ENCODE assay signal across 8 mouse cellular contexts in the genomic region with DNA sequence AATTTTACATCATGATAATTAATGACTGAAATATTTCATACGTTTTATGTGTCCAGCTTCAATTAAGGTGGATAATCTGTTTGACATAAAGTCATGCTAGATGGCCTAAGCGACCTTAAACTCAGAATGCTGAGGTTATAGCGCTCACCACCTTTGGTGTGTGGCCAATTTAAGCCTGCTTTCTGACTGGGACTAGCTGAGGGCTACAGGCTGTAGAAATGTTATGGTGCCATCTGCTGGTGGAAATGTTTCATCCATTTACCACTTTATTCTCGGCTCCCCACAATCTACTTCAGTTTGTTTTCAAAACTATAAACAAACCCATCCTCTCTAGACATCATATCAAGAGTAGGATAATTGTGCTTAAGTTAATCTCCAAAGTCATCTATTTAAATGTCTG. TPM values are rescaled to one million over a fixed set of nuclear protein-coding genes. Genes with fewer than 3 reads are reported as not detected.
A peak's percentile ranks its signal among the peaks of the same experiment; 100 is the strongest.
DNase-seq lines count a peak whose midpoint lies in the region; ATAC-seq and TF ChIP-seq lines count a peak whose summit lies in the region.

No protein-coding gene starts in this region.

- ATAC-seq in frontal cortex, adult (ENCODE audit: low TSS enrichment), result peak; percentile 44; the same call in 1 of the 2 replicates
- ATAC-seq in stomach, postnatal 0 days (ENCODE audit: low FRiP score, low TSS enrichment), result peak; percentile 49; the same call in 1 of the 2 replicates

- WGBS in thymus, adult 2 months, result 9% methylated on average over 4 of the region's 4 CpGs
- WGBS in stomach, postnatal 0 days, result 3% methylated on average over 4 of the region's 4 CpGs

- no peak for TF ChIP-seq CTCF in thymus, adult 2 months (IDR thresholded peaks at IDR 0.05; ENCODE audit: borderline replicate concordance, control insufficient read depth, extremely low read depth, insufficient read depth, low read length, poor library complexity)
- peak; percentile 62 for TF ChIP-seq CTCF in cortical plate, adult 2 months (IDR thresholded peaks at IDR 0.05; ENCODE audit: extremely low read depth, insufficient read depth, low read length)
- TF ChIP-seq CTCF in stomach, postnatal 0 days (IDR thresholded peaks at IDR 0.05; ENCODE audit: low read depth), result peak; percentile 87

- H3K27me3 ChIP-seq in thymus, adult 2 months (ENCODE audit: control insufficient read depth, insufficient read depth, low read length), result no peaks in the 10 kb centered on the region
- no peaks in the 10 kb centered on the region for H3K27me3 ChIP-seq in stomach, postnatal 0 days (ENCODE audit: control insufficient read depth, insufficient read depth, low read length)

- H3K4me1 ChIP-seq in thymus, adult 2 months (replicated peaks; ENCODE audit: control insufficient read depth, insufficient read depth, low read length), result no peaks in the 10 kb centered on the region
- no peaks in the 10 kb centered on the region for H3K4me1 ChIP-seq in cortical plate, adult 2 months (ENCODE audit: control insufficient read depth, insufficient read depth, low read length)
- H3K4me1 ChIP-seq in stomach, postnatal 0 days (replicated peaks; ENCODE audit: control insufficient read depth, insufficient read depth), result no peaks in the 10 kb centered on the region

- no peaks in the 10 kb centered on the region for H3K9me3 ChIP-seq in stomach, postnatal 0 days (ENCODE audit: control insufficient read depth, low read length)

- no peak overlapping the region for H3K27ac ChIP-seq in thymus, adult 2 months (ENCODE audit: control insufficient read depth, insufficient read depth, low read length)
- H3K27ac ChIP-seq in cortical plate, adult 2 months (ENCODE audit: insufficient read depth, low read length), result no peak overlapping the region
- no peak overlapping the region for H3K27ac ChIP-seq in stomach, postnatal 0 days (replicated peaks)

- no peak overlapping the region for H3K4me3 ChIP-seq in thymus, adult 2 months (ENCODE audit: control insufficient read depth, insufficient read depth, low read length)
- H3K4me3 ChIP-seq in cortical plate, adult 2 months (ENCODE audit: insufficient read depth, low read length), result no peak overlapping the region
- H3K4me3 ChIP-seq in stomach, postnatal 0 days (ENCODE audit: low read depth, low read length), result no peak overlapping the region

- no peak overlapping the region for H3K4me2 ChIP-seq in stomach, postnatal 0 days (replicated peaks; ENCODE audit: low read depth)

- no peak for DNase-seq in frontal cortex, postnatal 25 days (ENCODE audit: low spot score in 2 of 2)
- peak; percentile 35 for DNase-seq in thymus, adult 2 months
- no peak for DNase-seq in thymus, adult 18-20 months
- DNase-seq in kidney, postnatal 36 days, result peak; percentile 50 to 57
- peak; percentile 60 for DNase-seq in lung, postnatal 14 days
- peak; percentile 22 for DNase-seq in stomach, postnatal 0 days (ENCODE audit: low spot score)

- no peak for TF ChIP-seq POLR2A in thymus, adult 2 months (IDR thresholded peaks at IDR 0.05; ENCODE audit: control insufficient read depth, extremely low read depth, insufficient read depth, low read length, poor library complexity)
- TF ChIP-seq POLR2A in cortical plate, adult 2 months (IDR thresholded peaks at IDR 0.05; ENCODE audit: extremely low read depth, insufficient read depth, low read length), result no peak

- TF ChIP-seq EP300 in stomach, postnatal 0 days (optimal IDR thresholded peaks at IDR 0.05), result no peak

- H3K36me3 ChIP-seq in thymus, adult 2 months (ENCODE audit: control insufficient read depth, insufficient read depth, low read length), result no peaks in the 10 kb centered on the region
- H3K36me3 ChIP-seq in stomach, postnatal 0 days (ENCODE audit: control insufficient read depth, insufficient read depth, low read length), result no peaks in the 10 kb centered on the region

- no peak overlapping the region for H3K9ac ChIP-seq in stomach, postnatal 0 days (ENCODE audit: low read length)

RNA-seq across cellular contexts. Expression of gene Hpse2, which starts 8.2 kb away (rescaled TPM):
- 0.22 and 0.36 TPM in 2 replicates for polyA plus RNA-seq in thymus, adult 2 months (2012; rRNA removed)
- 0.02 TPM in 2 replicates for polyA plus RNA-seq in cortical plate, adult 2 months (2012; rRNA removed)
- polyA plus RNA-seq in stomach, postnatal 0 days (2015; fragmentation: Nextera tagmentation; extraction: Ambion mirVana), result 1.3 and 1.4 TPM in 2 replicates

RNA-seq across cellular contexts. Expression of gene Cnnm1, which starts 43.9 kb away (rescaled TPM):
- polyA plus RNA-seq in thymus, adult 2 months (2012; rRNA removed), result 2.4 and 2.9 TPM in 2 replicates
- 52.6 and 59.8 TPM in 2 replicates for polyA plus RNA-seq in cortical plate, adult 2 months (2012; rRNA removed)
- polyA plus RNA-seq in stomach, postnatal 0 days (2015; fragmentation: Nextera tagmentation; extraction: Ambion mirVana), result 0.47 and 0.56 TPM in 2 replicates

Comparison
In these comparisons a context has a peak if more than half of its experiments do, and no peak if none do; other contexts are left out.
1. DNase-seq: peak in thymus, adult 2 months (single experiment), kidney, postnatal 36 days (2 of 2), lung, postnatal 14 days (single experiment) and stomach, postnatal 0 days (single experiment); none in frontal cortex, postnatal 25 days (0 of 2) and thymus, adult 18-20 months (0 of 2).
2. RNA of gene Cnnm1, which starts 43.9 kb away (polyA plus RNA-seq): 52.6 to 59.8 TPM in cortical plate, adult 2 months; 2.4 to 2.9 TPM in thymus, adult 2 months and 0.47 to 0.56 TPM in stomach, postnatal 0 days; every median in the first group is over 10 times any median in the second.